Mouse (Mus musculus): ENCODE measurements around the gene Klf7. TPM values are rescaled to one million over a fixed set of nuclear protein-coding genes. Genes with fewer than 3 reads are reported as not detected.

The Klf7 gene
- polyA plus RNA-seq, 1 experiment, result 3.9 TPM

GRCm38 (mm10) chr1:64060699-64061454 is 61.2 kb downstream of the Klf7 start:
- Histone ChIP-seq H3K4me2 (ENCODE audit: low read depth) (no peak overlapping the region), H3K79me2 (ENCODE audit: control insufficient read depth, insufficient read depth) (peaks cover 39% of the 10 kb centered on the region), H3K36me3 (ENCODE audit: control insufficient read depth, insufficient read depth) (peaks cover 5% of the 10 kb centered on the region), H3ac (ENCODE audit: control insufficient read depth, insufficient read length) (no peak overlapping the region), H3K27me3 (ENCODE audit: control insufficient read depth, insufficient read depth, insufficient read length) (no peaks in the 10 kb centered on the region), H3K4me3 (no peak overlapping the region)
- no peak for TF ChIP-seq CEBPB (IDR thresholded peaks at IDR 0.05; ENCODE audit: insufficient read depth, poor library complexity, severe bottlenecking)
- TF ChIP-seq E2F4 (IDR thresholded peaks at IDR 0.05; ENCODE audit: insufficient read depth), result no peak
- TF ChIP-seq POLR2A (IDR thresholded peaks at IDR 0.05; ENCODE audit: insufficient read length, low read depth), result no peak
- no peak for TF ChIP-seq MYOG (IDR thresholded peaks at IDR 0.05; ENCODE audit: control insufficient read depth in 1 of 3, insufficient read depth in 1 of 3, insufficient read length in 2 of 3, low read depth in 2 of 3)
- no peak for TF ChIP-seq MYOD1 (IDR thresholded peaks at IDR 0.05; ENCODE audit: control insufficient read depth in 1 of 3, insufficient read length in 2 of 3, low read depth in 2 of 3)
- TF ChIP-seq MAX (IDR thresholded peaks at IDR 0.05; ENCODE audit: low read depth), result no peak
- no peak for TF ChIP-seq TCF3 (IDR thresholded peaks at IDR 0.05; ENCODE audit: insufficient read length, low read depth)
- TF ChIP-seq REST (IDR thresholded peaks at IDR 0.05; ENCODE audit: insufficient read depth, insufficient read length), result no peak
- TF ChIP-seq TCF12 (IDR thresholded peaks at IDR 0.05; ENCODE audit: insufficient read depth, poor library complexity, severe bottlenecking), result no peak
- no peak for TF ChIP-seq SRF (IDR thresholded peaks at IDR 0.05; ENCODE audit: control insufficient read depth, insufficient read length, low read depth)
- no peak for TF ChIP-seq USF1 (IDR thresholded peaks at IDR 0.05; ENCODE audit: low read depth)
- TF ChIP-seq POLR2AphosphoS2 (IDR thresholded peaks at IDR 0.05; ENCODE audit: insufficient read length, low read depth), result no peak

- H3K4me3 ChIP-seq, result no peak overlapping the region
- H3K4me2 ChIP-seq (ENCODE audit: low read depth), result no peak overlapping the region
- peaks cover 5% of the 10 kb centered on the region for H3K36me3 ChIP-seq (ENCODE audit: control insufficient read depth, insufficient read depth)
- peaks cover 39% of the 10 kb centered on the region for H3K79me2 ChIP-seq (ENCODE audit: control insufficient read depth, insufficient read depth)
- TF ChIP-seq MYOD1 (IDR thresholded peaks at IDR 0.05; ENCODE audit: control insufficient read depth in 1 of 3, insufficient read length in 2 of 3, low read depth in 2 of 3), result no peak
- no peak for TF ChIP-seq MYOG (IDR thresholded peaks at IDR 0.05; ENCODE audit: control insufficient read depth in 1 of 3, insufficient read depth in 1 of 3, insufficient read length in 2 of 3, low read depth in 2 of 3)
- TF ChIP-seq SRF (IDR thresholded peaks at IDR 0.05; ENCODE audit: control insufficient read depth, insufficient read length, low read depth), result no peak
- TF ChIP-seq TCF12 (IDR thresholded peaks at IDR 0.05; ENCODE audit: insufficient read depth, poor library complexity, severe bottlenecking), result no peak
- no peak for TF ChIP-seq E2F4 (IDR thresholded peaks at IDR 0.05; ENCODE audit: insufficient read depth)
- no peak for TF ChIP-seq REST (IDR thresholded peaks at IDR 0.05; ENCODE audit: insufficient read depth, insufficient read length)
- no peak for TF ChIP-seq CEBPB (IDR thresholded peaks at IDR 0.05; ENCODE audit: insufficient read depth, poor library complexity, severe bottlenecking)
- TF ChIP-seq USF1 (IDR thresholded peaks at IDR 0.05; ENCODE audit: low read depth), result no peak
- TF ChIP-seq TCF3 (IDR thresholded peaks at IDR 0.05; ENCODE audit: insufficient read length, low read depth), result no peak
- no peak for TF ChIP-seq POLR2A (IDR thresholded peaks at IDR 0.05; ENCODE audit: insufficient read length, low read depth)
- no peak for TF ChIP-seq POLR2AphosphoS2 (IDR thresholded peaks at IDR 0.05; ENCODE audit: insufficient read length, low read depth)
- H3K27me3 ChIP-seq (ENCODE audit: control insufficient read depth, insufficient read depth, insufficient read length), result no peaks in the 10 kb centered on the region
- no peak overlapping the region for H3ac ChIP-seq (ENCODE audit: control insufficient read depth, insufficient read length)
Observed at GRCm38 (mm10) chr1:64060116-64060515, 62.0 kb downstream of the Klf7 start.

GRCm38 (mm10) chr1:64056541-64056940 is 65.5 kb downstream of the Klf7 start:
- Histone ChIP-seq H3K27me3 (ENCODE audit: control insufficient read depth, insufficient read depth, insufficient read length) (no peaks in the 10 kb centered on the region), H3K4me3 (no peak overlapping the region), H3K4me2 (ENCODE audit: low read depth) (no peak overlapping the region), H3ac (ENCODE audit: control insufficient read depth, insufficient read length) (no peak overlapping the region), H3K36me3 (ENCODE audit: control insufficient read depth, insufficient read depth) (no peaks in the 10 kb centered on the region), H3K79me2 (ENCODE audit: control insufficient read depth, insufficient read depth) (peaks cover 25% of the 10 kb centered on the region)
- TF ChIP-seq SRF (IDR thresholded peaks at IDR 0.05; ENCODE audit: control insufficient read depth, insufficient read length, low read depth), result no peak
- TF ChIP-seq MYOD1 (IDR thresholded peaks at IDR 0.05; ENCODE audit: control insufficient read depth in 1 of 3, insufficient read length in 2 of 3, low read depth in 2 of 3), result no peak
- TF ChIP-seq CEBPB (IDR thresholded peaks at IDR 0.05; ENCODE audit: insufficient read depth, poor library complexity, severe bottlenecking), result no peak
- TF ChIP-seq TCF3 (IDR thresholded peaks at IDR 0.05; ENCODE audit: insufficient read length, low read depth), result no peak
- no peak for TF ChIP-seq REST (IDR thresholded peaks at IDR 0.05; ENCODE audit: insufficient read depth, insufficient read length)
- no peak for TF ChIP-seq MYOG (IDR thresholded peaks at IDR 0.05; ENCODE audit: control insufficient read depth in 1 of 3, insufficient read depth in 1 of 3, insufficient read length in 2 of 3, low read depth in 2 of 3)
- TF ChIP-seq E2F4 (IDR thresholded peaks at IDR 0.05; ENCODE audit: insufficient read depth), result no peak
- TF ChIP-seq MAX (IDR thresholded peaks at IDR 0.05; ENCODE audit: low read depth), result no peak
- no peak for TF ChIP-seq POLR2A (IDR thresholded peaks at IDR 0.05; ENCODE audit: insufficient read length, low read depth)
- no peak for TF ChIP-seq TCF12 (IDR thresholded peaks at IDR 0.05; ENCODE audit: insufficient read depth, poor library complexity, severe bottlenecking)
- no peak for TF ChIP-seq USF1 (IDR thresholded peaks at IDR 0.05; ENCODE audit: low read depth)
- no peak for TF ChIP-seq POLR2AphosphoS2 (IDR thresholded peaks at IDR 0.05; ENCODE audit: insufficient read length, low read depth)

DNA sequence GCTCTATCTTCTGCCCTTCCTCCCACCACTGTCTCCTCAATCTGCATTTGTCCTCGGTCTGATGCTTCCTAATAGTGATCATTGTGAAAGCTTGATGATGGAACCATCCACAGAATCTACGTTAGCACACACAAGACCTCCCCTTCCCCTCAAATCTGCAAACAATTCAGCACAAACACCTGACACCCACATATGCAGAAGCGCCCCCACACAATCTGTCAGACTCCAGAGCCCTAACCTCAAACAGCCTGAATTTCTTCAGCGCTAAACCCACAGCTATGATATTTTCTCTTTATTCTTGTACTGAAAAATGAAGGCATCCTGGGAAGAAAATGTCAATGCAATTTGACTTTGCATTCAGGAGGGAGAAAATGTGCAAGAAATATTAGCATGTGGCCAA is 66.1 kb downstream of the Klf7 start:
- Histone ChIP-seq H3K4me2 (ENCODE audit: low read depth) (no peak overlapping the region), H3K36me3 (ENCODE audit: control insufficient read depth, insufficient read depth) (no peaks in the 10 kb centered on the region), H3K79me2 (ENCODE audit: control insufficient read depth, insufficient read depth) (peaks cover 19% of the 10 kb centered on the region), H3K27me3 (ENCODE audit: control insufficient read depth, insufficient read depth, insufficient read length) (no peaks in the 10 kb centered on the region), H3K4me3 (no peak overlapping the region), H3ac (ENCODE audit: control insufficient read depth, insufficient read length) (no peak overlapping the region)
- TF ChIP-seq USF1 (IDR thresholded peaks at IDR 0.05; ENCODE audit: low read depth) (no peak), SRF (IDR thresholded peaks at IDR 0.05; ENCODE audit: control insufficient read depth, insufficient read length, low read depth) (no peak), REST (IDR thresholded peaks at IDR 0.05; ENCODE audit: insufficient read depth, insufficient read length) (no peak), POLR2A (IDR thresholded peaks at IDR 0.05; ENCODE audit: insufficient read length, low read depth) (no peak), MYOG (IDR thresholded peaks at IDR 0.05; ENCODE audit: control insufficient read depth in 1 of 3, insufficient read depth in 1 of 3, insufficient read length in 2 of 3, low read depth in 2 of 3) (no peak), MAX (IDR thresholded peaks at IDR 0.05; ENCODE audit: low read depth) (no peak), E2F4 (IDR thresholded peaks at IDR 0.05; ENCODE audit: insufficient read depth) (no peak), TCF12 (IDR thresholded peaks at IDR 0.05; ENCODE audit: insufficient read depth, poor library complexity, severe bottlenecking) (no peak), POLR2AphosphoS2 (IDR thresholded peaks at IDR 0.05; ENCODE audit: insufficient read length, low read depth) (no peak), MYOD1 (IDR thresholded peaks at IDR 0.05; ENCODE audit: control insufficient read depth in 1 of 3, insufficient read length in 2 of 3, low read depth in 2 of 3) (no peak), TCF3 (IDR thresholded peaks at IDR 0.05; ENCODE audit: insufficient read length, low read depth) (no peak), CEBPB (IDR thresholded peaks at IDR 0.05; ENCODE audit: insufficient read depth, poor library complexity, severe bottlenecking) (no peak)
